Mouse (Mus musculus) gastrocnemius, postnatal 10 days (tissue): ENCODE results near the gene Arpc5. TPM values are rescaled to one million over a fixed set of nuclear protein-coding genes. Genes with fewer than 3 reads are reported as not detected.
"Not testable (repeated sequence)": the region's sequence is repeated elsewhere in the genome, so short reads cannot be mapped to it uniquely, and the experiment has no call there.

Source experiments
- DNase-seq: peaks from one replicate; pipeline ENCODE4 v3.0.0; 2021; ENCODE audit warnings: mixed read lengths
- long read RNA-seq, 2 experiments: library from polyadenylated mRNA; stranded (forward); transcript quantifications; one replicate each; pipeline ENCODE4 v2.0.0; 2021
- total RNA-seq, 2 experiments: library from RNA; stranded (reverse); gene quantifications; 2 replicates each; pipeline ENCODE4 v1.2.3; 2021

Gene Arpc5
- 10 to 100 TPM; 38.2 to 49.0 TPM for total RNA-seq
- long read RNA-seq, experiment 1, transcript Arpc5-201 (4 exons, 1,914 nt): major isoform, 88 of 93 reads
- long read RNA-seq, experiment 1, partial matches to known transcripts: 0 of 93 reads
- long read RNA-seq, experiment 1, other reads (novel, unspliced or antisense): 4 of 93 reads
- long read RNA-seq, experiment 2, transcript Arpc5-201 (4 exons, 1,914 nt): major isoform, 99 of 103 reads
- long read RNA-seq, experiment 2, partial matches to known transcripts: 1 of 103 reads
- long read RNA-seq, experiment 2, other reads (novel, unspliced or antisense): 2 of 103 reads

DNA sequence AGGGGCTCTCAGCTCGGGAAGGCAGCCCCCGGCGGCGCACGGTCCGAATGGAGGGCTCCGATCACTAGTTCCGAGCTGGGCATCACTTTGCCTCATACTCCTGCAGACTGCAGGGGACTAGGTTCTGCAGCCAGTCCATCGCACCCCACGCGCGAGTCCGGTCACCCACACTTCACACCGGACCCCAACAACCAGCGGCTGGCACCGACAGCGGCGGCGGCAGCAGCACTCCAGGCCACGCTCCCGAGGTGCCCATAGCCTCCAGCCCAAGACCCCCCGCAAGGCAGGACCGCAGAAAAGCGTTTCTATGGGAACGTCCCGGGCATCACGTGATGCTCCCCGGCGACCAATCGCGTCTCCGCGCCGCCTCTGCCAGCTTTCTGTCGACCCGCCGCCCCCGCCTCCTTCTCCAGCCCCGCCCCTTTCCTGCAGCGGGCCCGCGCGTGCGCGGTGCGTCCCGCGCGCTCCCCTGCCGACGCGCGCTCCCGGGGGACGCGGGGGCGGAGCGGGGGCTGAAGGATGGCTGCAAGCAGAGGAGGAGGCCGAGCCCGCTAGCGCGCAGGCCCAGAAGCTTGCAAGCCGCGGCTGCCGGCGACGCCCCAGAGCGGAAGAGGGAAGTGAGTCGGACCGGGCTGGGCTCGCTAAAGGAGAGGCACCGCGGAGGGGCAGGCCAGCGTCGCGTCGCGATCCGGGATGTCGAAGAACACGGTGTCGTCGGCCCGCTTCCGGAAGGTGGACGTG is at the start of gene Arpc5, which contains the start of gene Rgl1:
Gene Arpc5, plus strand, starts transcription at position 511 of the 741 bp plus-strand sequence.
Gene Rgl1, minus strand, starts transcription at position 320 of the 741 bp plus-strand sequence.
- peak; percentile 98 for DNase-seq

GRCm38 (mm10) chr1:152717329-152717728 is 49.0 kb upstream of the Arpc5 start:
- DNase-seq: no peak

- DNase-seq: no peak
Observed at GRCm38 (mm10) chr1:152718200-152718599, 48.1 kb upstream of the Arpc5 start.

DNA sequence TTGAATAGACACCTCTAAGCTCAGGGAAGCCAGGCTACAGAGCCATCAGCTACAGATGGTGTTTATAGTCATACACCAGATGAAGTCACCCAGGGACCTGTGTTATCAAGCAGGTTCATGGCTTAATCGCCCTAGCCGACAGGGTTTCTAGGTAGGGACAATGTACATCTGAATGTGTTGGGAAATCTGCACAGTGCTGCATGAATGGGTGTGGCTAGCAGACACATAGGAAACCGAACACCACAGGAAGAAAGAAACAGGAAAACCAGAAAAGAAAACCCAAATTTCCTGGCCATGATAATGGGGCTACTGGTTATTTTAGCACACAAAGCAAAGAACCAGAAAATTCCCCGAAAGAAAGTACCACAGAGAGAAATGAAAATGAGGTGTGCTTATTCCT is 45.4 kb upstream of the Arpc5 start:
- DNase-seq: no peak

DNA sequence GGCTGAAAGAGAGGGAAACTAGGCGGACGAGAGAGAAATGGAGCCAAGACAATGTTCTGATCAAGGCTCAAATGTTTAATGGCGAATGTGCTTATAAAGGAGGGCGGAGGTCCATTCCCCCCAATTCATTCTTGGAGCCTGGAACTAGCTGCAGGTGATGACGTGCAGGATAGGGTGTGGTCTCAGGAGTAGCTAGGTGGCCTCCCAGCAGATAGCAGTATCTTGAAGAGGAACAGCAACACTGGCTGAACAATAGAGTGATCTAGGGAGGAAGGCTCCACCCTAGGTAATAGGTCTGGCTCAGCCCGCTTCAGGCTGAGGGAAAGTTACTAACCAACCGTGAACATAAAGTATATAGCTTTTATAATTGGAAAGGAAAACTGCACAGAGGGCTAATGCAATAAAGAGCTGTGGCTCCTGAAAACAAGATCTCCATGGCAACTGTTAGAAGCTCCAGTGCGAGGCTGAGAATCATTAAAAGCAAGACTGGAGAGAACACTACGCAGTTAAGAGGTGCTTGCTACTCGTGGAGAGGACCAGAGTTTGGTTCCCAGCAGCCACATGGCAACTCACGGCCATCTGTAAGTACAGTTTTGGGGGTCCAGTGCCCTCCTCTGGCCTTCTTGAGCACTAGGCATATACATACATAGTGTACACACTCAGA is 44.7 kb upstream of the Arpc5 start:
- DNase-seq: no peak

- no peak for DNase-seq
Observed at GRCm38 (mm10) chr1:152724286-152724685, 42.1 kb upstream of the Arpc5 start.

DNA sequence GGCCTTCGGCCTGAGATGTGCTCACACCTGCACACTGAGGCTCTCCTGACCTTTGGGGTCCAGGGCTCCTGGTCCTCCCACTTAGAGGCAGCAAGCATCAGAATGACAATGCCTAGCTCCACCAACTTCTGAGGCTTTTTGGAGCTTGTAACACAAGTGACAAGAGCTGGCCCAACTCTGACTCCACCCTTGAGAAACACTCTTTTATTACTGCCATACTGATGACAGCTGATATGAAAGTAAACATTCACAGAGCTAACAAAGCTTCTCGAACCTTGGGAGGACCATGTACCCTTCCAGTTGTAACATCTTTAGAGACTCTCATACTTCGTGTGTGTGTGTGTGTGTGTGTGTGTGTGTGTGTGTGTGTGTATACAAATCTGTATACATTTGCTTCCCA is 40.2 kb upstream of the Arpc5 start:
- DNase-seq: no peak

DNA sequence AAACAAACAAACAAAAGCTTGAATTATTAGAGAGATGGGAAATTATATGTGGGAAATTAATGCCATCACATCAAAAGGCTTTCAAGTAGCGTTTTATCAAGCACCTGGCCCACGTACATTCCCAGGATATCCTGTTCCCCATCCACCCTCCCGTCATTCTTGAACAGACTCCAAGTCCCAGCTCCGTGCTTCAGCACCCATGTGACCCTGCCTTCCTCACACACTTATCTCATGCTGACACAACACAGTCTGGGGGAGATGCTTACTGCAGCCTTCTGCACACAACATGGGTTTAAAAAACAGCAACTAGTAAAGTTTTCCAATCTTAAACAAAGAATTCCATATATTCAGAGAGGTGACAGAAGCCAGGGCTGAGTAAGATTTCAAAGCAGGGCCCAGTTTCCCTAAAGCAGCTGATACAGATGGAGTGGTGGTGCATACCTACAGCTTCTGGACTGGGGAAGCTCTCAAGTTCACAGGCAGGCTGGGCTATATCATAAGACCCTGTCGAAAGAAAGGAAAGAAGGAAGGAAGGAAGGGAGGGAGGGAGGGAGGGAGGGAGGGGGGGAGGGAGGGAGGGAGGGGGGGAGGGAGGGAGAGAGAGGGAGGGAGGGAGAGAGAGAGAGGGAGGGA is 38.6 kb upstream of the Arpc5 start:
- no peak for DNase-seq

DNA sequence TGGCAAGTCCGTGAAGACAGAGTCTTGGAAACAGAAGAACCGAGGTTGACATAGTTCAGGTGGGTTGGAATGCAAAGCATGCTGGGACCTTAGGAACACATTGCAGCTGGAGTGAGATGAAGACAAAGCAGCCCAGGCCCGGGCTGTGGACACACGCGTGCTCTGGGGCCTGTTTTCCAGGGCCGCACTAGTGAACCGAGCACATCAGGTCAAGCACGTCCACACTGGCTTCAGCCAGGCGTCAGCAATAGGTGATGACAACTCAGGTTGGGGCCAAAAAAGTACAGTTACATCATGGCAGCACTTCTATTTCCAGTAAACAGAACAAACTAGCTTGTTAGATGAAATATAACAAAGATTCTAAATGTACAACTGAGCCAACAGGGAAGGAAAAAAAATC is 27.5 kb upstream of the Arpc5 start:
- no peak for DNase-seq

DNA sequence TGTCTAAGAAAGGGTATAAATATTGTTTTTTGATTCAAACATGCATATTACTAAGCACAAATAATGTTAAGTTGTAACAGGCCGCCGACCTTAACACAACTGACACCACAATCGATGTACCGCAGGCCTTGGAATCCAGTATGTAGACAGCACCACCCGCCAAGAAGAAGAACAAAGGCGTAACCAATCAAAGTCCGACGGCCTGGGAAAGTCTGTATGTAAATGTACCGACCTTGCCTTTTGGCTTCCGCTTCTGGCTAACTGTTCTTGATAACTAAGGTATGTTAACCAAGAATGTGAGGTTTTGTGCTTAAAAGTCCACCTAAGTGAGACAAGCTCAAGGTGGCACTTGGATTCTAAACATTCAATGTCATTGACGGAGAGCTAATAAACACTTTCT is 27.0 kb upstream of the Arpc5 start:
- DNase-seq: no peak

- no peak for DNase-seq
Observed at GRCm38 (mm10) chr1:152743095-152743826, 23.1 kb upstream of the Arpc5 start.

- peak; percentile 87 for DNase-seq
Observed at GRCm38 (mm10) chr1:152746426-152746825, 19.9 kb upstream of the Arpc5 start.

DNA sequence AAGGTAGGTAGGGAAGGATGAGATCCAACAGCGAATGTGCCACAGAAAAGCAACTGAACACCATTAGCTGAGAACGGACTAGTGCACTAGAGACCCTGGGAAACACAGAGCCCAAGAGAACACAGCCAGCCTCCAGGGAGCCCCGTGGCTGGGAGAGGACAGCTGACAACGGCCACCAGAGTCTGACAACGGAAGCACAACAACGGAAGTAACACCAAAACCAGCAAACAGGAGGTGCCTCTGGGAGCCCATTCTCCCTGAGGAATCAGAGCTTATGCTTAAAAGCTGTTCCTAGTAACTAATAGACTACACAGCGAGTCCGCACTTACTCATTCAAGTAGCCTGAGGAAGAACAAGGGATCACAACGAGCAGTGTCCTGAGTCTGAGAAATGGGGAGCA is 17.1 kb upstream of the Arpc5 start:
- DNase-seq: no peak

GRCm38 (mm10) chr1:152750312-152750965 is 15.9 kb upstream of the Arpc5 start, which contains the start of gene Apobec4:
TSS of gene Apobec4 (plus strand) at chr1:152750551.
- DNase-seq: no peak

DNA sequence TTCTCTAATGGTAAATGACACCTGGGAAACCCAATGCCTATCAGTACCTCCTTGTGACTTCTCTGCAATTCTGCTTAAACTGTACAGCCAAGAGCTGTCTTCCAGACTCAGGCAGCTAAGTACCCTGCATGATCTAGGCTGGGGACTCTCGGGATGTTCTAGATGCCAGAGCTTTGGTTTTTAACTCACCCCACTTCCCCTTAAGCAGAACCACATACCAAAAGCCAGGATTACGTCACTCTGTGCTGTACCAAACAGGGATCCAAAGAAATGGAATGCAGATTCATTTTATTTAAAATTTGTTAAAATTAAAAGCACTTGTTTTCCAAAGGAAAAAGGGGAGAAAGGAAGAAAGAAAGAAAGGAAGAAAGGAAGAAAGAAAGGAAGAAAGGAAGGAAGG is 4.6 kb upstream of the Arpc5 start:
- no peak for DNase-seq

DNA sequence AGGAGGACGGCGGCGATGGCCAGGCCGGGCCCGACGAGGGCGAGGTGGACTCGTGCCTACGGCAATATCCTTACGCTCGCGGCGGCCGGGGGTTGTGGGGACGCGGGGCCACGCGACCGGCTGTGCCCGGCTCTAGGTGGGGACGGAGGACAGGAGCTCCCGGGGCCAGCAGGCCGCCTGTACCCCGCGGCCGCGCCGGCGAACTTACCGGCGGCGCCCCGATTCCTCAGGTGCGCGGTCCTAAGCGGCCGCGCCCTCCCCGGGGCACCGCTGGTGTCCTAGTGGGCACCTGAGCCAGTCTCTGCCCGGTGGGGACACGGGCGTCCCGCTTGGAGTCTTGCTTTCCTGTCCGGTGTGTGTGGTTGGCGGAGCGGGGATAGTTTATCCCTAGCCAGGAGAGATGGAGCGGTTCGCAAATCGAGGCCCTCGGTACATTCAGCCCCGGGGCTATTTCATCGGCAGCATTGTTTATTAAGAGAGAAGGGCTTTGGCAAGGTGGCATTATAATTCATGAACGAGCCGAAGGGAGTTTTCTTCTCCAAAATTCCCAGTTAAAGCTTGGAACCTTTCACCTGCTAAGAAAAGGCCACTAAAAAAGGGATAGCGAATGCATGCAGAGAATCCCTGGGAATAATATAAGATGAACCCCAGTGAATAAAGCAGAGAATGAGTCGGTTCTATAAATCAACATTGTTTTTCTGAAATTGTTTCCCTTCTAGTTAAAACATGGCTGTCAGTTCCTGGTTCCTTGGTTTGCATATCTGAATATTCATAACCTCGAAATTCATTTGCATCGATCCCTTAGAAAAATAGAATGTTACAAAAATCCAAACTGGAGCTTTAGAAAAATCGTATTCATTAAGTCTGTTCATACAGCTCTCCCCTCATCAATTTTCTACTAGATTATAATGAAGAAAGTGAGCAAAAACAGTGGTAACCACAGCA is 734 bp downstream of the Arpc5 start:
- no peak for DNase-seq

DNA sequence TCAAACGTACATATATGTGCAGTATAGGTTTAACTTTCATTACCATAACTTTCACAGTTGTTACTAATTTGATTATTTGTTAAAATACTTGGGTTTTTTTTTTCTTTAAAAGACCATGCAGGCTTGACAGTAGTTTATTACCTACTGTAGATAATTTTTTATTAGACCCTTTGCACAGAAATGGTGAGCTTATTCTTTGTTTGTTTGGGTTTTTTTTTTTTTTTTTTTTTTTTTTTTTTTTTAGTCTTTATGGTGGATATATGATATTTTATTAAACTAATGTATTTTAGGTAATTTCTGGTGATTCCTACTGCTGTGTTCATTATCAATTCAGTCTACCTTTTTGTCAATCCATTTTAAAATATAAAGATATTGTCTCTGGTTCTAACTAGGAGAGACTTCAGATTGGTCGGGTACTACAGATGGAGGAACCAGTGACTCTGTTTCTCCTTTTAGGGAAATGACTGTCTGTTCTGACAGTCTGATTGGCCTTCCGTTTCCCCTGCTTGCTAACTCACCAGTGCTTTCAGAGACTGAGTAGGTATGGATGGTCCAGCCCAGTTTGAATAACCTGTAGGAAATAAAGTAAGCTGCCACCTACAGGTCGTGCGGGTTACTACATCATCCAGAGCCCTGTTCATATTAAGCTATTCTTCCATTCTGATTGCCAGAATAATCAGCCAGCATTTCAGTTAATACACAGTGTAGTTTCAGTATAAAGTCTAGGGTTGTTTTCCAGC is 1.6 kb downstream of the Arpc5 start:
- DNase-seq: peak; percentile 81

- no peak for DNase-seq
Observed at GRCm38 (mm10) chr1:152771016-152771415, 4.7 kb downstream of the Arpc5 start.

- not testable (repeated sequence) for DNase-seq
Observed at GRCm38 (mm10) chr1:152774601-152775000, 8.3 kb downstream of the Arpc5 start.
